Mouse (Mus musculus): ENCODE data around the gene Dnm3. TPM values are rescaled to one million over a fixed set of nuclear protein-coding genes. Genes with fewer than 3 reads are reported as not detected.

Gene Dnm3
- polyA plus RNA-seq, 1 experiment from 2014 or later: 25.7 TPM

- 36% methylated on average over 5 of the region's 5 CpGs for WGBS
- Histone ChIP-seq H3K9ac (0 out of 2 replicates have a peak overlapping the region, but pooled peaks have one; percentile 20), H3K27me3 (no peaks in the 10 kb centered on the region), H3K27ac (peak overlapping the region; percentile 85), H3K9me3 (replicated peaks) (0 out of 2 replicates have a peak, but pooled peaks cover 4% of the 10 kb centered on the region), H3K36me3 (no peaks in the 10 kb centered on the region), H3K4me1 (peaks cover 22% of the 10 kb centered on the region), H3K4me2 (replicated peaks) (no peak overlapping the region), H3K4me3 (no peak overlapping the region)
- no peak for ATAC-seq (ENCODE audit: low FRiP score)
Measured at GRCm38 (mm10) chr1:162036461-162036835, 441.4 kb downstream of the Dnm3 start.

GRCm38 (mm10) chr1:162035800-162036460 is 441.9 kb downstream of the Dnm3 start:
- no peaks in the 10 kb centered on the region for H3K36me3 ChIP-seq
- no peaks in the 10 kb centered on the region for H3K27me3 ChIP-seq
- H3K27ac ChIP-seq: peak overlapping the region; percentile 85
- H3K4me2 ChIP-seq (replicated peaks): no peak overlapping the region
- peaks cover 22% of the 10 kb centered on the region for H3K4me1 ChIP-seq
- no peak for ATAC-seq (ENCODE audit: low FRiP score)
- 0 out of 2 replicates have a peak, but pooled peaks cover 4% of the 10 kb centered on the region for H3K9me3 ChIP-seq (replicated peaks)
- WGBS: 75% methylated on average over 6 of the region's 6 CpGs
- no peak overlapping the region for H3K9ac ChIP-seq
- H3K4me3 ChIP-seq: no peak overlapping the region

- no peak overlapping the region for H3K27ac ChIP-seq
- WGBS: 58% methylated on average over 8 of the region's 8 CpGs
- peaks cover 13% of the 10 kb centered on the region; the same call in 1 of the 2 replicates for H3K4me1 ChIP-seq
- H3K9ac ChIP-seq: no peak overlapping the region
- no peak for ATAC-seq (ENCODE audit: low FRiP score)
- no peak overlapping the region for H3K4me3 ChIP-seq
- H3K4me2 ChIP-seq (replicated peaks): no peak overlapping the region
- no peaks in the 10 kb centered on the region for H3K9me3 ChIP-seq (replicated peaks)
- H3K27me3 ChIP-seq: no peaks in the 10 kb centered on the region
- no peaks in the 10 kb centered on the region for H3K36me3 ChIP-seq
Measured at GRCm38 (mm10) chr1:162023681-162024270, 454.1 kb downstream of the Dnm3 start.

- H3K9ac ChIP-seq: no peak overlapping the region
- 66% methylated on average over 4 of the region's 4 CpGs for WGBS
- H3K4me1 ChIP-seq: peaks cover 17% of the 10 kb centered on the region; the same call in 1 of the 2 replicates
- H3K36me3 ChIP-seq: no peaks in the 10 kb centered on the region
- H3K4me2 ChIP-seq (replicated peaks): no peak overlapping the region
- ATAC-seq (ENCODE audit: low FRiP score): no peak
- H3K27ac ChIP-seq: peak overlapping the region; percentile 9; the same call in 1 of the 2 replicates
- no peaks in the 10 kb centered on the region for H3K9me3 ChIP-seq (replicated peaks)
- no peaks in the 10 kb centered on the region for H3K27me3 ChIP-seq
- no peak overlapping the region for H3K4me3 ChIP-seq
Measured at GRCm38 (mm10) chr1:162020766-162021165, 457.1 kb downstream of the Dnm3 start.

- peak; percentile 40; the same call in 1 of the 2 replicates for ATAC-seq (ENCODE audit: low FRiP score)
- no peaks in the 10 kb centered on the region for H3K27me3 ChIP-seq
- no peaks in the 10 kb centered on the region for H3K36me3 ChIP-seq
- peak overlapping the region; percentile 9 for H3K27ac ChIP-seq
- no peak overlapping the region for H3K9ac ChIP-seq
- peaks cover 17% of the 10 kb centered on the region; the same call in 1 of the 2 replicates for H3K4me1 ChIP-seq
- WGBS: 66% methylated on average over 7 of the region's 7 CpGs
- no peaks in the 10 kb centered on the region for H3K9me3 ChIP-seq (replicated peaks)
- H3K4me3 ChIP-seq: no peak overlapping the region
- H3K4me2 ChIP-seq (replicated peaks): no peak overlapping the region
Measured at GRCm38 (mm10) chr1:162020303-162020731, 457.5 kb downstream of the Dnm3 start.

- H3K9me3 ChIP-seq (replicated peaks): no peaks in the 10 kb centered on the region
- H3K9ac ChIP-seq: no peak overlapping the region
- no peak for ATAC-seq (ENCODE audit: low FRiP score)
- no peak overlapping the region for H3K4me2 ChIP-seq (replicated peaks)
- H3K27me3 ChIP-seq: no peaks in the 10 kb centered on the region
- no peak overlapping the region for H3K4me3 ChIP-seq
- WGBS: 85% methylated on average over 6 of the region's 6 CpGs
- H3K27ac ChIP-seq: peak overlapping the region; percentile 73
- peaks cover 20% of the 10 kb centered on the region; the same call in 1 of the 2 replicates for H3K4me1 ChIP-seq
- no peaks in the 10 kb centered on the region for H3K36me3 ChIP-seq
Measured at GRCm38 (mm10) chr1:162018601-162018977, 459.2 kb downstream of the Dnm3 start.

- no peaks in the 10 kb centered on the region for H3K9me3 ChIP-seq (replicated peaks)
- no peak for ATAC-seq (ENCODE audit: low FRiP score)
- H3K27me3 ChIP-seq: no peaks in the 10 kb centered on the region
- peak overlapping the region; percentile 73 for H3K27ac ChIP-seq
- no peak overlapping the region for H3K4me3 ChIP-seq
- H3K4me2 ChIP-seq (replicated peaks): no peak overlapping the region
- WGBS: 69% methylated on average over 13 of the region's 13 CpGs
- no peak overlapping the region for H3K9ac ChIP-seq
- H3K4me1 ChIP-seq: peaks cover 18% of the 10 kb centered on the region; the same call in 1 of the 2 replicates
- no peaks in the 10 kb centered on the region for H3K36me3 ChIP-seq
Measured at GRCm38 (mm10) chr1:162017975-162018600, 459.7 kb downstream of the Dnm3 start.

GRCm38 (mm10) chr1:162016982-162017381 is 460.9 kb downstream of the Dnm3 start:
- Histone ChIP-seq H3K4me1 (peaks cover 16% of the 10 kb centered on the region; the same call in 1 of the 2 replicates), H3K4me2 (replicated peaks) (no peak overlapping the region), H3K27me3 (no peaks in the 10 kb centered on the region), H3K4me3 (no peak overlapping the region), H3K9ac (no peak overlapping the region), H3K36me3 (no peaks in the 10 kb centered on the region), H3K9me3 (replicated peaks) (no peaks in the 10 kb centered on the region), H3K27ac (peak overlapping the region; percentile 73)
- ATAC-seq (ENCODE audit: low FRiP score): no peak
- WGBS: 55% methylated on average over 7 of the region's 7 CpGs

- no peaks in the 10 kb centered on the region for H3K27me3 ChIP-seq
- 56% methylated on average over 8 of the region's 8 CpGs for WGBS
Measured at GRCm38 (mm10) chr1:162015247-162015862, 462.5 kb downstream of the Dnm3 start.

GRCm38 (mm10) chr1:162013561-162013960 is 464.3 kb downstream of the Dnm3 start:
- Histone ChIP-seq H3K4me2 (replicated peaks) (no peak overlapping the region), H3K4me3 (no peak overlapping the region), H3K27me3 (no peaks in the 10 kb centered on the region), H3K9ac (no peak overlapping the region), H3K9me3 (replicated peaks) (no peaks in the 10 kb centered on the region), H3K4me1 (peaks cover 13% of the 10 kb centered on the region), H3K36me3 (0 out of 2 replicates have a peak, but pooled peaks cover 6% of the 10 kb centered on the region), H3K27ac (peak overlapping the region; percentile 23; the same call in 1 of the 2 replicates)
- no peak for ATAC-seq (ENCODE audit: low FRiP score)
- WGBS: 74% methylated on average over 4 of the region's 4 CpGs

More at GRCm38 (mm10) chr1:162015247-162015862, 462.5 kb downstream of the Dnm3 start:
- H3K4me2 ChIP-seq (replicated peaks): no peak overlapping the region
- no peak for ATAC-seq (ENCODE audit: low FRiP score)
- H3K4me1 ChIP-seq: peaks cover 10% of the 10 kb centered on the region; the same call in 1 of the 2 replicates
- no peak overlapping the region for H3K9ac ChIP-seq
- H3K4me3 ChIP-seq: no peak overlapping the region
- H3K36me3 ChIP-seq: 0 out of 2 replicates have a peak, but pooled peaks cover 4% of the 10 kb centered on the region
- H3K9me3 ChIP-seq (replicated peaks): no peaks in the 10 kb centered on the region
- peak overlapping the region; percentile 73; the same call in 1 of the 2 replicates for H3K27ac ChIP-seq

GRCm38 (mm10) chr1:162011523-162012245 is 466.1 kb downstream of the Dnm3 start:
- H3K4me2 ChIP-seq (replicated peaks): no peak overlapping the region
- H3K4me3 ChIP-seq: no peak overlapping the region
- WGBS: 79% methylated on average over 16 of the region's 16 CpGs
- no peak for ATAC-seq (ENCODE audit: low FRiP score)
- no peak overlapping the region for H3K27ac ChIP-seq
- 0 out of 2 replicates have a peak, but pooled peaks cover 6% of the 10 kb centered on the region for H3K36me3 ChIP-seq
- peaks cover 11% of the 10 kb centered on the region for H3K4me1 ChIP-seq
- H3K9ac ChIP-seq: no peak overlapping the region
- no peaks in the 10 kb centered on the region for H3K9me3 ChIP-seq (replicated peaks)
- H3K27me3 ChIP-seq: no peaks in the 10 kb centered on the region

Data from hindbrain, embryonic 12.5 days (tissue).